Mouse (Mus musculus): Measurements from ENCODE around the gene Fgfr1op. TPM values are rescaled to one million over a fixed set of nuclear protein-coding genes. Genes with fewer than 3 reads are reported as not detected.

Gene Fgfr1op
- polyA plus RNA-seq, 1 experiment, result 28.1 TPM

- H3K4me1 ChIP-seq (ENCODE audit: control insufficient read depth, insufficient read depth, low read length), result no peaks in the 10 kb centered on the region
- TF ChIP-seq POLR2A (IDR thresholded peaks at IDR 0.05; ENCODE audit: low read depth, low read length), result no peak
- no peak for TF ChIP-seq CTCF (IDR thresholded peaks at IDR 0.05; ENCODE audit: borderline replicate concordance, insufficient read depth, low read length)
- H3K4me3 ChIP-seq (ENCODE audit: insufficient read depth, low read length), result no peak overlapping the region
- no peak overlapping the region for H3K27ac ChIP-seq (ENCODE audit: insufficient read depth, low read length)
Measured at GRCm38 (mm10) chr17:8246102-8246754, 80.9 kb downstream of the Fgfr1op start.

Other genes starting within 250 kb of the Fgfr1op start
- not detected in 2 replicates for gene Tagap, start 239.5 kb upstream of the Fgfr1op start, polyA plus RNA-seq (2011; ENCODE audit: insufficient read length, low read depth, missing spikeins)
- gene Rsph3a, start 219.9 kb upstream of the Fgfr1op start, polyA plus RNA-seq (2011; ENCODE audit: insufficient read length, low read depth, missing spikeins), result 41.1 and 43.9 TPM in 2 replicates
- gene Gm49673, start 17.7 kb upstream of the Fgfr1op start, polyA plus RNA-seq (2011; ENCODE audit: insufficient read length, low read depth, missing spikeins), result 0.19 TPM in 1 of 2 replicates, not detected in the other
- gene Rnaset2a, start 17.4 kb upstream of the Fgfr1op start, polyA plus RNA-seq (2011; ENCODE audit: insufficient read length, low read depth, missing spikeins), result 5.0 and 7.8 TPM in 2 replicates
- gene Ccr6, start 70.5 kb downstream of the Fgfr1op start, polyA plus RNA-seq (2011; ENCODE audit: insufficient read length, low read depth, missing spikeins), result not detected in 2 replicates
- gene Mpc1, start 117.4 kb downstream of the Fgfr1op start, polyA plus RNA-seq (2011; ENCODE audit: insufficient read length, low read depth, missing spikeins), result 53.0 and 79.3 TPM in 2 replicates
- gene Sft2d1, start 145.6 kb downstream of the Fgfr1op start, polyA plus RNA-seq (2011; ENCODE audit: insufficient read length, low read depth, missing spikeins), result 47.3 and 56.3 TPM in 2 replicates
- gene Prr18, start 172.0 kb downstream of the Fgfr1op start, polyA plus RNA-seq (2011; ENCODE audit: insufficient read length, low read depth, missing spikeins), result not detected in 2 replicates
- not detected in 2 replicates for gene T2, start 190.5 kb downstream of the Fgfr1op start, polyA plus RNA-seq (2011; ENCODE audit: insufficient read length, low read depth, missing spikeins)